Mouse (Mus musculus) CH12.LX (cell line): ENCODE results near the gene Spata21. TPM values are rescaled to one million over a fixed set of nuclear protein-coding genes. Genes with fewer than 3 reads are reported as not detected.

Source experiments
- DNase-seq: peaks from one replicate; pipeline ENCODE4 v3.0.0-alpha.2; 2013; ENCODE audit errors: extremely low read depth
- H3K27ac ChIP-seq: 2 replicates; pipeline ENCODE4 v1.5.1; 2012; ENCODE audit warnings: low read depth, mild to moderate bottlenecking, control low read depth, moderate library complexity; ENCODE audit not compliant: insufficient read depth
- H3K27me3 ChIP-seq: replicated peaks from 2 replicates; pipeline ENCODE3; 2012; ENCODE audit warnings: inconsistent platforms
- H3K36me3 ChIP-seq, 2 experiments: replicated peaks in 1 of 2; 2 replicates each; pipeline versions ENCODE3 to v1.6.1; 2012; ENCODE audit warnings: inconsistent platforms in 1 of 2, low read length in 1 of 2, mild to moderate bottlenecking in 1 of 2, mixed read lengths in 1 of 2, moderate library complexity in 1 of 2; ENCODE audit not compliant: control insufficient read depth in 1 of 2, insufficient read depth in 1 of 2
- H3K4me1 ChIP-seq, 2 experiments: 2 replicates each; pipeline ENCODE4 v1.6.1; 2012; ENCODE audit warnings: inconsistent platforms in 1 of 2, moderate library complexity in 1 of 2; ENCODE audit not compliant: insufficient read depth in 2 of 2, control insufficient read depth in 1 of 2
- H3K4me2 ChIP-seq: 2 replicates; pipeline ENCODE4 v1.6.1; 2012; ENCODE audit warnings: low read depth, mild to moderate bottlenecking, control low read depth; ENCODE audit not compliant: poor library complexity, insufficient read depth, severe bottlenecking
- H3K4me3 ChIP-seq, 3 experiments: fragments of 150-350 bp in 1 of 3; sonication (generic) in 1 of 3; replicated peaks in 1 of 3; 2 replicates each; pipeline versions ENCODE3 to v1.5.1; 2011 to 2012; ENCODE audit warnings: low read depth in 2 of 3, low read length in 2 of 3, mild to moderate bottlenecking in 2 of 3, moderate library complexity in 2 of 3, control low read depth in 1 of 3, improper control_type of control experiment in 1 of 3, inconsistent platforms in 1 of 3, mixed read lengths in 1 of 3; ENCODE audit not compliant: poor library complexity in 1 of 3
- H3K79me2 ChIP-seq: replicated peaks from 2 replicates; pipeline ENCODE4 v1.6.1; 2012; ENCODE audit warnings: mild to moderate bottlenecking, moderate library complexity; ENCODE audit not compliant: control insufficient read depth, poor library complexity, insufficient read depth, severe bottlenecking; ENCODE audit errors: extremely low read depth
- H3K9ac ChIP-seq: 2 replicates; pipeline ENCODE4 v1.6.1; 2012; ENCODE audit warnings: low read depth, mild to moderate bottlenecking, control low read depth, moderate library complexity; ENCODE audit not compliant: insufficient read depth
- H3K9me3 ChIP-seq: replicated peaks from 2 replicates; pipeline ENCODE3; 2012; ENCODE audit warnings: low read length, inconsistent platforms, mixed read lengths
- CHD1 ChIP-seq: IDR thresholded peaks from 2 replicates; pipeline ENCODE4 v1.6.1; 2012; ENCODE audit warnings: low read depth, low read length, improper control_type of control experiment, inconsistent platforms
- CHD2 ChIP-seq: IDR thresholded peaks from 2 replicates; pipeline ENCODE4 v1.6.1; 2011; ENCODE audit warnings: low read length, improper control_type of control experiment
- CTCF ChIP-seq, 2 experiments: IDR thresholded peaks in 1 of 2; conservative IDR thresholded peaks in 1 of 2; 2 replicates each; pipeline ENCODE4 v1.5.1; 2011 to 2012; ENCODE audit warnings: low read depth in 2 of 2, low read length in 2 of 2, improper control_type of control experiment in 1 of 2, inconsistent platforms in 1 of 2, mild to moderate bottlenecking in 1 of 2, moderate library complexity in 1 of 2
- E2F4 ChIP-seq: IDR thresholded peaks from 2 replicates; pipeline ENCODE4 v1.6.1; 2011; ENCODE audit warnings: low read depth, low read length, improper control_type of control experiment; ENCODE audit not compliant: insufficient replicate concordance
- ELF1 ChIP-seq: IDR thresholded peaks from 2 replicates; pipeline ENCODE4 v1.6.1; 2014; ENCODE audit warnings: low read depth, mild to moderate bottlenecking, inconsistent platforms, low read length, improper control_type of control experiment
- EP300 ChIP-seq: IDR thresholded peaks from 2 replicates; pipeline ENCODE4 v1.6.1; 2011; ENCODE audit warnings: low read length, improper control_type of control experiment
- ETS1 ChIP-seq: conservative IDR thresholded peaks from 2 replicates; pipeline ENCODE4 v1.6.1; 2012; ENCODE audit warnings: low read depth, mild to moderate bottlenecking, inconsistent platforms, low read length, improper control_type of control experiment, moderate library complexity
- GABPA ChIP-seq: IDR thresholded peaks from 2 replicates; pipeline ENCODE4 v1.6.1; 2012; ENCODE audit warnings: low read depth, low read length, improper control_type of control experiment, inconsistent platforms; ENCODE audit not compliant: insufficient replicate concordance
- HCFC1 ChIP-seq: IDR thresholded peaks from 2 replicates; pipeline ENCODE4 v1.6.1; 2012; ENCODE audit warnings: low read depth, mild to moderate bottlenecking, inconsistent platforms, low read length, improper control_type of control experiment
- IRF4 ChIP-seq: IDR thresholded peaks from 2 replicates; pipeline ENCODE4 v1.6.1; 2014; ENCODE audit warnings: low read depth, mild to moderate bottlenecking, inconsistent platforms, low read length, improper control_type of control experiment
- JUN ChIP-seq: IDR thresholded peaks from 2 replicates; pipeline ENCODE4 v1.6.1; 2011; ENCODE audit warnings: low read depth, mild to moderate bottlenecking, low read length, improper control_type of control experiment, moderate library complexity; ENCODE audit not compliant: insufficient read depth
- JUND ChIP-seq: conservative IDR thresholded peaks from 2 replicates; pipeline ENCODE4 v1.6.1; 2011; ENCODE audit warnings: low read depth, low read length, improper control_type of control experiment
- KAT2A ChIP-seq: IDR thresholded peaks from 2 replicates; pipeline ENCODE4 v1.6.1; 2012; ENCODE audit warnings: low read length, improper control_type of control experiment, inconsistent platforms; ENCODE audit not compliant: insufficient replicate concordance
- MAFK ChIP-seq: IDR thresholded peaks from 2 replicates; pipeline ENCODE4 v1.6.1; 2011; ENCODE audit warnings: low read length, improper control_type of control experiment; ENCODE audit not compliant: insufficient replicate concordance
- MAX ChIP-seq: IDR thresholded peaks from 2 replicates; pipeline ENCODE4 v1.6.1; 2011; ENCODE audit warnings: low read length, improper control_type of control experiment
- MAZ ChIP-seq: IDR thresholded peaks from 2 replicates; pipeline ENCODE4 v1.6.1; 2012; ENCODE audit warnings: low read depth, mild to moderate bottlenecking, inconsistent platforms, low read length, improper control_type of control experiment, moderate library complexity
- MEF2A ChIP-seq: IDR thresholded peaks from 2 replicates; pipeline ENCODE4 v1.6.1; 2014; ENCODE audit warnings: low read depth, mild to moderate bottlenecking, inconsistent platforms, low read length, improper control_type of control experiment, borderline replicate concordance
- MXI1 ChIP-seq: IDR thresholded peaks from 2 replicates; pipeline ENCODE4 v1.6.1; 2011; ENCODE audit warnings: mild to moderate bottlenecking, low read depth, low read length, improper control_type of control experiment
- MYC ChIP-seq: IDR thresholded peaks from 2 replicates; pipeline ENCODE4 v1.6.1; 2011; ENCODE audit warnings: low read depth, mild to moderate bottlenecking, improper control_type of control experiment, low read length
- NELFE ChIP-seq: IDR thresholded peaks from 2 replicates; pipeline ENCODE4 v1.6.1; 2011; ENCODE audit warnings: low read depth, low read length, improper control_type of control experiment
- NRF1 ChIP-seq: IDR thresholded peaks from 2 replicates; pipeline ENCODE4 v1.6.1; 2014; ENCODE audit warnings: low read depth, mild to moderate bottlenecking, inconsistent platforms, low read length, improper control_type of control experiment, moderate library complexity
- PAX5 ChIP-seq: IDR thresholded peaks from 2 replicates; pipeline ENCODE4 v1.6.1; 2012; ENCODE audit warnings: low read length, inconsistent platforms, mixed read lengths
- POLR2A ChIP-seq: IDR thresholded peaks from 2 replicates; pipeline ENCODE4 v1.6.1; 2011; ENCODE audit warnings: low read depth, mild to moderate bottlenecking, improper control_type of control experiment, low read length
- POLR2AphosphoS2 ChIP-seq: IDR thresholded peaks from 2 replicates; pipeline ENCODE4 v1.6.1; 2011; ENCODE audit warnings: low read depth, low read length, improper control_type of control experiment
- RAD21 ChIP-seq: IDR thresholded peaks from 2 replicates; pipeline ENCODE4 v1.6.1; 2011; ENCODE audit warnings: low read depth, mild to moderate bottlenecking, low read length, improper control_type of control experiment, moderate library complexity
- RCOR1 ChIP-seq: conservative IDR thresholded peaks from 2 replicates; pipeline ENCODE4 v1.6.1; 2012; ENCODE audit warnings: low read depth, mild to moderate bottlenecking, inconsistent platforms, low read length, improper control_type of control experiment
- SIN3A ChIP-seq: IDR thresholded peaks from 2 replicates; pipeline ENCODE4 v1.6.1; 2012; ENCODE audit warnings: low read length, improper control_type of control experiment, inconsistent platforms
- SMC3 ChIP-seq: IDR thresholded peaks from 2 replicates; pipeline ENCODE4 v1.6.1; 2011; ENCODE audit warnings: low read depth, low read length, improper control_type of control experiment
- TBP ChIP-seq: conservative IDR thresholded peaks from 2 replicates; pipeline ENCODE4 v1.6.1; 2011; ENCODE audit warnings: low read depth, low read length, improper control_type of control experiment
- TCF12 ChIP-seq: IDR thresholded peaks from 2 replicates; pipeline ENCODE4 v1.6.1; 2014; ENCODE audit warnings: low read depth, mild to moderate bottlenecking, inconsistent platforms, low read length, improper control_type of control experiment
- UBTF ChIP-seq: IDR thresholded peaks from 2 replicates; pipeline ENCODE4 v1.6.1; 2012; ENCODE audit warnings: low read depth, mild to moderate bottlenecking, inconsistent platforms, low read length, improper control_type of control experiment, moderate library complexity
- USF1 ChIP-seq: IDR thresholded peaks from 2 replicates; pipeline ENCODE4 v1.6.1; 2014; ENCODE audit warnings: low read depth, mild to moderate bottlenecking, inconsistent platforms, low read length, improper control_type of control experiment
- USF2 ChIP-seq: conservative IDR thresholded peaks from 2 replicates; pipeline ENCODE4 v1.6.1; 2011; ENCODE audit warnings: low read depth, low read length, improper control_type of control experiment
- ZC3H11A ChIP-seq: IDR thresholded peaks from 2 replicates; pipeline ENCODE4 v1.6.1; 2012; ENCODE audit warnings: low read depth, mild to moderate bottlenecking, inconsistent platforms, low read length, improper control_type of control experiment
- ZKSCAN1 ChIP-seq: IDR thresholded peaks from 2 replicates; pipeline ENCODE4 v1.6.1; 2012; ENCODE audit warnings: low read depth, inconsistent platforms, low read length, improper control_type of control experiment, borderline replicate concordance
- ZMIZ1 ChIP-seq: IDR thresholded peaks from 2 replicates; pipeline ENCODE4 v1.6.1; 2012; ENCODE audit warnings: low read depth, mild to moderate bottlenecking, inconsistent platforms, low read length, improper control_type of control experiment
- ZNF384 ChIP-seq: IDR thresholded peaks from 2 replicates; pipeline ENCODE4 v1.6.1; 2012; ENCODE audit warnings: low read depth, low read length, improper control_type of control experiment, inconsistent platforms
- dilution Hi-C: fragments of 300-500 bp; cut with MboI; formaldehyde crosslinking; loops from 2 replicates; pipeline ENCODE4 v1.14.3; 2020; ENCODE audit warnings: low sequenced_read_pairs; ENCODE audit not compliant: extremely low pct_unique_long_range_greater_than_20kb, extremely low pct_ligation_motif_present
- in situ Hi-C: fragments of 300-500 bp; cut with MboI; formaldehyde crosslinking; loops from 3 replicates; pipeline ENCODE4 v1.14.3; 2019; ENCODE audit warnings: low sequenced_read_pairs, low pct_ligation_motif_present, low pct_unique_long_range_greater_than_20kb, mixed read lengths
- polyA plus RNA-seq: library from polyadenylated mRNA; unstranded; fragments of >175 nt; gene quantifications from 2 replicates; pipeline ENCODE4 v1.2.1, GENCODE M21; 2012; ENCODE audit warnings: low read depth; ENCODE audit not compliant: insufficient read length
- total RNA-seq, 2 experiments: library from RNA; depleted of rRNA; stranded (reverse); fragments of 300-350 nt in 1 of 2; fragments of >200 nt in 1 of 2; gene quantifications; 2 replicates each; pipeline ENCODE4 v1.2.3; 2012 to 2014

The Spata21 gene
- total and polyA plus RNA-seq, 3 experiments, result not detected

DNA sequence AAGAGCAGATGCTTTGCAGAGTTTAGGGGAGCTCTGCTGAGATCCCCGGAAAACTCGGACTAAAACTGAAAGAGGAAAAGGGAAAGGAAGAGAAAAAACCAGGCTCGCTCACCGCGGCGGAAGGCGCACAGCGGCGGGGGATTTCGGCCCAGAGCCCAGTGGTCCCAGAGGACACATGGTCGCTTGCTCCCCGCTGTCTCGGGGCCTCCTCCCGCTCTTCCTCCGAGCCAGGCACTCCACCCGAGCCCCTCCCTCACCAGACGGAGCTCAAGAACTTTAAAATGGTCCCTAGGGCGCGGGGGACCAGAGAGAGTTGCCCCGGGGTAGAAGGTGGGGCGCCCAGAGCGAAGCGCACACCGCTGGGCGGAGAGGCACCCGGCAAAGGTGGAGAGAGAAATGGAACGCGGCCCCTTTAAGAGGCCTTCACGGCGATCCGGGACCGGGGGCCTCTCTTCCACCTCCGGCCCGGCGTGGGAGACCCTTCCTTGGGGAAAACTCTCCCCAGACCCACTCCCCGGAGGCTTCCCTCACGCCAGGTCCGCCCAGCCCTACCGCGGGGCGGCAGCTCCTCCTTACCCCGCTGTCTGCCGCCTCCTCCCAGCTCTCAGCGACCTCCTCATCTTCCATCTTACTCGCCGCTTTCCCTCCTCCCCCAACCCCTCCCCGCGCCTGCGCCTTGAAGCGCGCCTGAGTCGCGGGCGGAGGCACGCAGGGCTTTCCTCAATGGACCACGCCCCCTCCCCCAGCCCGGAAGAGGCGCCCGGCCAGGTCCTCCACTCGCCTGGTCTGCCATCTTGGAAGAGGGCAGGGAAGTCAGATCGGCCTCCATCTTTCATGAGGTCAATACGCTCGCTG, 51.2 kb downstream of the Spata21 start, which contains the start of gene Szrd1:
Gene Szrd1, minus strand, starts transcription at position 660 of the 855 bp plus-strand sequence.
- peak within 1 kb of the TSS; percentile 87 for H3K9ac ChIP-seq
- H3K4me2 ChIP-seq, result peak within 1 kb of the TSS; percentile 63
- H3K4me3 ChIP-seq, result peak within 1 kb of the TSS; percentile 73 to 88 (median 73)
- peaks cover 0 to 16% of the 10 kb centered on the region in 2 experiments for H3K36me3 ChIP-seq
- H3K9me3 ChIP-seq, result no peaks in the 10 kb centered on the region
- peak within 1 kb of the TSS; percentile 91 for H3K27ac ChIP-seq
- peak; percentile 99 for DNase-seq
- H3K79me2 ChIP-seq, result peaks cover 46% of the 10 kb centered on the region
- in situ Hi-C loops (no loop called here), dilution Hi-C loops (no loop called here)
- H3K4me1 ChIP-seq, result peaks cover 24 to 68% of the 10 kb centered on the region in 2 experiments
- H3K27me3 ChIP-seq, result no peaks in the 10 kb centered on the region
- TF ChIP-seq CHD2, result peak; percentile 52; the same call in 1 of the 2 replicates
- peak; percentile 79; the same call in 1 of the 2 replicates for TF ChIP-seq MAZ
- TF ChIP-seq RAD21, result no peak
- no peak for TF ChIP-seq ZKSCAN1
- TF ChIP-seq NELFE, result peak; percentile 72; the same call in 1 of the 2 replicates
- no peak for TF ChIP-seq CTCF (conservative IDR thresholded peaks at IDR 0.05 in 1 of 2, IDR thresholded peaks at IDR 0.05 in 1 of 2; ENCODE audit: low read depth in 2 of 2, low read length in 2 of 2)
- peak; percentile 90 for TF ChIP-seq HCFC1
- TF ChIP-seq ELF1, result peak; percentile 98
- peak; percentile 95 for TF ChIP-seq NRF1
- no peak for TF ChIP-seq ZC3H11A
- TF ChIP-seq JUND, result no peak
- 0 out of 2 replicates have a peak, but pooled peaks have one; percentile 86 for TF ChIP-seq UBTF
- no peak for TF ChIP-seq USF2
- no peak for TF ChIP-seq CHD1
- TF ChIP-seq SMC3, result no peak
- no peak for TF ChIP-seq ZNF384
- peak; percentile 70 for TF ChIP-seq TCF12
- TF ChIP-seq ZMIZ1, result peak; percentile 61
- no peak for TF ChIP-seq USF1
- TF ChIP-seq MXI1, result peak; percentile 74
- no peak for TF ChIP-seq E2F4
- TF ChIP-seq EP300, result 0 out of 2 replicates have a peak, but pooled peaks have one; percentile 19
- peak; percentile 33; the same call in 1 of the 2 replicates for TF ChIP-seq MAX
- TF ChIP-seq ETS1, result peak; percentile 27; the same call in 1 of the 2 replicates
- TF ChIP-seq JUN, result no peak
- 0 out of 2 replicates have a peak, but pooled peaks have one; percentile 41 for TF ChIP-seq POLR2AphosphoS2
- TF ChIP-seq MAFK, result no peak
- TF ChIP-seq TBP, result 0 out of 2 replicates have a peak, but pooled peaks have one; percentile 63
- peak; percentile 30 for TF ChIP-seq MEF2A
- TF ChIP-seq SIN3A, result 0 out of 2 replicates have a peak, but pooled peaks have one; percentile 60
- TF ChIP-seq MYC, result 0 out of 2 replicates have a peak, but pooled peaks have one; percentile 5
- TF ChIP-seq GABPA, result no peak
- TF ChIP-seq PAX5, result no peak
- TF ChIP-seq RCOR1, result peak; percentile 91; the same call in 1 of the 2 replicates
- peak; percentile 85 for TF ChIP-seq POLR2A
- TF ChIP-seq IRF4, result peak; percentile 7
- peak; percentile 51; the same call in 1 of the 2 replicates for TF ChIP-seq KAT2A
